Mouse (Mus musculus): ENCODE measurements around the gene Pth2. TPM values are rescaled to one million over a fixed set of nuclear protein-coding genes. Genes with fewer than 3 reads are reported as not detected.

Gene Pth2
- polyA plus RNA-seq, 1 experiment from 2014 or later, result not detected

- 79% methylated on average over 7 of the region's 7 CpGs for WGBS (ENCODE audit: insufficient replicate concordance)
- H3K9me3 ChIP-seq (replicated peaks; ENCODE audit: control insufficient read depth, low read length), result no peaks in the 10 kb centered on the region
- no peak overlapping the region for H3K9ac ChIP-seq (ENCODE audit: low read depth, low read length)
- ATAC-seq (replicated peaks; ENCODE audit: insufficient number of reproducible peaks, low FRiP score, low TSS enrichment), result no peak
- no peaks in the 10 kb centered on the region for H3K36me3 ChIP-seq (ENCODE audit: control insufficient read depth, insufficient read depth, low read length)
- H3K27me3 ChIP-seq (ENCODE audit: control insufficient read depth, insufficient read depth, low read length), result peaks cover 36% of the 10 kb centered on the region
- no peak overlapping the region for H3K4me3 ChIP-seq (ENCODE audit: low read depth, low read length)
- no peak overlapping the region for H3K4me2 ChIP-seq
- H3K4me1 ChIP-seq (ENCODE audit: control insufficient read depth, insufficient read depth, low read length), result peaks cover 13% of the 10 kb centered on the region
- no peak overlapping the region for H3K27ac ChIP-seq (ENCODE audit: low read depth, low read length)
Measured at GRCm38 (mm10) chr7:45192585-45193310, 12.0 kb downstream of the Pth2 start.

DNA sequence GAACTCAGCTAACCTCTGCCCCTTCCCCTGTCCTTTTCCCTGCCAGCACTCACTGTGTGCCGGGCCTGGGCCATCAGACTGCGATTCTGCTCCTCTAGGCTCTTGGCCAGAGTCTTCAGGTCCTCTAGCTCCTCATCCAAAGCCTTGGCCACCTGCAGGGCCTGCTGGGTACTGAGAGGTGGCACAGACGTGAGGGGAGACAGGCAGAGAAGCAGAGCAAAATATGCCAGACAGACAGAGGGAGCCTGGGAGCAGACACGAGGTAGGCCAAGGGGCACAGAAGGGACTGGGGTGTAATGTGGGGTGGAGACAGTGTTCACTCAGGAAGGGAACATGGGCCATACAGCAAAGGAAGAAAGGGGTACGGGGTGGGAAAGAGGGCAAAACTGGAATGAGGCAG lies 12.6 kb downstream of the Pth2 start:
- ATAC-seq (replicated peaks; ENCODE audit: insufficient number of reproducible peaks, low FRiP score, low TSS enrichment), result no peak
- peaks cover 13% of the 10 kb centered on the region for H3K4me1 ChIP-seq (ENCODE audit: control insufficient read depth, insufficient read depth, low read length)
- WGBS (ENCODE audit: insufficient replicate concordance), result 62% methylated on average over 5 of the region's 5 CpGs

GRCm38 (mm10) chr7:45193871-45194785 lies 13.3 kb downstream of the Pth2 start:
- peaks cover 26% of the 10 kb centered on the region for H3K27me3 ChIP-seq (ENCODE audit: control insufficient read depth, insufficient read depth, low read length)

More for the DNA sequence above, 12.6 kb downstream of the Pth2 start:
- no peak overlapping the region for H3K4me3 ChIP-seq (ENCODE audit: low read depth, low read length)
- H3K9ac ChIP-seq (ENCODE audit: low read depth, low read length), result no peak overlapping the region
- H3K36me3 ChIP-seq (ENCODE audit: control insufficient read depth, insufficient read depth, low read length), result no peaks in the 10 kb centered on the region
- no peak overlapping the region for H3K27ac ChIP-seq (ENCODE audit: low read depth, low read length)
- no peaks in the 10 kb centered on the region for H3K9me3 ChIP-seq (replicated peaks; ENCODE audit: control insufficient read depth, low read length)
- peaks cover 34% of the 10 kb centered on the region for H3K27me3 ChIP-seq (ENCODE audit: control insufficient read depth, insufficient read depth, low read length)
- no peak overlapping the region for H3K4me2 ChIP-seq

DNA sequence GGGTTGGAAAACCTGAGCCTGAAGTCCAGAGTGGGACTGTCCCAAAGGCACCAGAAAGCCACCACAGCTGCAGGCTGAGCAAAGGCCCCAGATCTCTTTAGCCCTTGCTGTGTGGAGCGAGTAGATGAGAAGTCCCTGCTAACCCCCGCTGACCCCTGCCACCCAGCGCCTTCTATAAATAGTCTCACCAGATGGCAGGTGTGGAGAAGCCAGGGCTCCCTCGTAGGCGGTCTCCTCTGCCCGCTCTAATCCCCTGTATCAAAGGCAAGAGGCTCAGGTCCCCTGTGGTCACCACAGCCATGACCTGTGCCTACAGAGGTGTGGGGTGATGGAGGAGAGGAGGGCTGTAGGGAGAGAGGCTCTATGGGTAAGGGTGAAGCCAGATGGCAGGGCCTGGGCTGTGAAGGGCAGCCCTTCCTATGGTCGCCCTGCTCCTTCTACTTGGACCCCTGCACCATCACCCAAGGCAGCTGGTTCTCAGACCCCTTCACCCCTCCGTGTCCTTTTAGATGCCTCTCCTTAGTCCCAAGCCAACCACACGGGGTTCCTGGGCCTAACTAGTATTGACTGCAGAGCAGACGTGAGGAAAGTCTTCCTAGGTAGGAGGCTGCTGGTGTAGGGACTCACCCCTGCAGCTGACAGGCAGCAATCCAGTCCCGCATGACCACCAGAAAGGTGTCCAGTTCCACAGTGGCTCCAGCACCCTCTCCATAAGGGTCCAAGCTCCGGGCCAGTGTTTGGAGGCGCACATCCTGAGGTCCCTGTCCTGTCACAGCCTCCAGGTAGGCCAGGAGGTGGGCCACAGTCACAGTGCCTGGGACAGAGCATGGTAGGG lies 14.8 kb downstream of the Pth2 start:
- Histone ChIP-seq H3K4me1 (ENCODE audit: control insufficient read depth, insufficient read depth, low read length) (peaks cover 13% of the 10 kb centered on the region), H3K36me3 (ENCODE audit: control insufficient read depth, insufficient read depth, low read length) (no peaks in the 10 kb centered on the region), H3K4me2 (no peak overlapping the region), H3K4me3 (ENCODE audit: low read depth, low read length) (no peak overlapping the region), H3K9me3 (replicated peaks; ENCODE audit: control insufficient read depth, low read length) (no peaks in the 10 kb centered on the region), H3K27me3 (ENCODE audit: control insufficient read depth, insufficient read depth, low read length) (peaks cover 21% of the 10 kb centered on the region), H3K27ac (ENCODE audit: low read depth, low read length) (no peak overlapping the region), H3K9ac (ENCODE audit: low read depth, low read length) (no peak overlapping the region)
- no peak for ATAC-seq (replicated peaks; ENCODE audit: insufficient number of reproducible peaks, low FRiP score, low TSS enrichment)
- WGBS (ENCODE audit: insufficient replicate concordance), result 52% methylated on average over 13 of the region's 13 CpGs

More at GRCm38 (mm10) chr7:45193871-45194785, 13.3 kb downstream of the Pth2 start:
- H3K4me2 ChIP-seq, result no peak overlapping the region
- no peak for ATAC-seq (replicated peaks; ENCODE audit: insufficient number of reproducible peaks, low FRiP score, low TSS enrichment)
- H3K36me3 ChIP-seq (ENCODE audit: control insufficient read depth, insufficient read depth, low read length), result no peaks in the 10 kb centered on the region
- H3K27ac ChIP-seq (ENCODE audit: low read depth, low read length), result no peak overlapping the region
- no peaks in the 10 kb centered on the region for H3K9me3 ChIP-seq (replicated peaks; ENCODE audit: control insufficient read depth, low read length)
- no peak overlapping the region for H3K4me3 ChIP-seq (ENCODE audit: low read depth, low read length)
- 71% methylated on average over 17 of the region's 17 CpGs for WGBS (ENCODE audit: insufficient replicate concordance)
- H3K4me1 ChIP-seq (ENCODE audit: control insufficient read depth, insufficient read depth, low read length), result peaks cover 13% of the 10 kb centered on the region
- H3K9ac ChIP-seq (ENCODE audit: low read depth, low read length), result no peak overlapping the region

GRCm38 (mm10) chr7:45196176-45196535 lies 15.4 kb downstream of the Pth2 start:
- H3K4me1 ChIP-seq (ENCODE audit: control insufficient read depth, insufficient read depth, low read length), result peaks cover 13% of the 10 kb centered on the region
- H3K4me2 ChIP-seq, result no peak overlapping the region
- WGBS (ENCODE audit: insufficient replicate concordance), result 71% methylated on average over 4 of the region's 4 CpGs
- H3K4me3 ChIP-seq (ENCODE audit: low read depth, low read length), result no peak overlapping the region
- H3K36me3 ChIP-seq (ENCODE audit: control insufficient read depth, insufficient read depth, low read length), result no peaks in the 10 kb centered on the region
- no peak for ATAC-seq (replicated peaks; ENCODE audit: insufficient number of reproducible peaks, low FRiP score, low TSS enrichment)
- no peak overlapping the region for H3K9ac ChIP-seq (ENCODE audit: low read depth, low read length)
- no peak overlapping the region for H3K27ac ChIP-seq (ENCODE audit: low read depth, low read length)
- peaks cover 21% of the 10 kb centered on the region for H3K27me3 ChIP-seq (ENCODE audit: control insufficient read depth, insufficient read depth, low read length)
- no peaks in the 10 kb centered on the region for H3K9me3 ChIP-seq (replicated peaks; ENCODE audit: control insufficient read depth, low read length)

DNA sequence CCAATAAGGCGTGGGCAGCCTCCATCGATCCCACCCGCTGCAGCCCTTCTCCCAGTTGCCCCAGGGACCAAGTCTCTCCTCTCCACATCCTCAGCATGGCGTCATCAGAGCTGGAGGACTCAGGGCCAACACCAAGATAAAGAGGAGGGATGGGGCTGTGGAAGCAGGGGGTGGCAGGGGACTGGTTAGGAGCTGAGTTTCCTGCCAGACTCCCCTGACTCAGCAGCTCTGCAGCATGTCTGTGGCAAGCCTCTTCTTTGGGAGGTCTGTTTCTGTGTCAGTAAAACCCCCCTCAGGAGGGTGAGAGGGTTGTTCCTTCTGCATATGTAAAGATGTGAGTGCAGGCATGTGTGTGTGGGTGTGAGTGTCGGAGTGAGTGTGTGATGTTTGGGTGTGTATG lies 16.2 kb downstream of the Pth2 start:
- WGBS (ENCODE audit: insufficient replicate concordance), result 57% methylated on average over 5 of the region's 5 CpGs
- Histone ChIP-seq H3K27me3 (ENCODE audit: control insufficient read depth, insufficient read depth, low read length) (peaks cover 21% of the 10 kb centered on the region), H3K4me1 (ENCODE audit: control insufficient read depth, insufficient read depth, low read length) (peaks cover 8% of the 10 kb centered on the region), H3K9ac (ENCODE audit: low read depth, low read length) (no peak overlapping the region), H3K4me2 (no peak overlapping the region), H3K27ac (ENCODE audit: low read depth, low read length) (no peak overlapping the region), H3K9me3 (replicated peaks; ENCODE audit: control insufficient read depth, low read length) (no peaks in the 10 kb centered on the region), H3K36me3 (ENCODE audit: control insufficient read depth, insufficient read depth, low read length) (no peaks in the 10 kb centered on the region), H3K4me3 (ENCODE audit: low read depth, low read length) (no peak overlapping the region)
- no peak for ATAC-seq (replicated peaks; ENCODE audit: insufficient number of reproducible peaks, low FRiP score, low TSS enrichment)

GRCm38 (mm10) chr7:45198435-45198834 lies 17.6 kb downstream of the Pth2 start:
- Histone ChIP-seq H3K4me3 (ENCODE audit: low read depth, low read length) (no peak overlapping the region), H3K9ac (ENCODE audit: low read depth, low read length) (no peak overlapping the region), H3K4me2 (no peak overlapping the region), H3K27ac (ENCODE audit: low read depth, low read length) (no peak overlapping the region), H3K9me3 (replicated peaks; ENCODE audit: control insufficient read depth, low read length) (no peaks in the 10 kb centered on the region), H3K27me3 (ENCODE audit: control insufficient read depth, insufficient read depth, low read length) (peaks cover 14% of the 10 kb centered on the region), H3K36me3 (ENCODE audit: control insufficient read depth, insufficient read depth, low read length) (no peaks in the 10 kb centered on the region), H3K4me1 (ENCODE audit: control insufficient read depth, insufficient read depth, low read length) (peaks cover 12% of the 10 kb centered on the region)
- WGBS (ENCODE audit: insufficient replicate concordance), result 9% methylated on average over 5 of the region's 5 CpGs
- no peak for ATAC-seq (replicated peaks; ENCODE audit: insufficient number of reproducible peaks, low FRiP score, low TSS enrichment)

DNA sequence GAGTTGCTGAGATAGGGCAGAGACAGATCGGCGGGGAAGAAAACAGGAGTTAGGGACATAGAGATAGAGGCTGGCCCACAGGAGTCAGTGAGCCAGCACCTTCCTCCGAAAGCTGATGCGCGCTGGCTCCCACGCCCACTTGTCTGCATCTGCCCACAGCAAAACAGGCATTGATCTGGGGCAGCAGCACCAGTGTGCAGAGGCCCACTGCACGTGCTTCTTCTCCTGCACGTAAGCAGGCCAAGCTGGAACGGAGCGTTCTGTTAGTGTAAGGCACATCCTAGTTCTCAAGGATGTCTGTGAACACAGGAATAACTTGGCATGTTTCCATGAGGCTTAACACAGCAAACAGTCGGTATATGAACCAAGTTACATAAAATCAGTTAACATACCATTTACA lies 18.2 kb downstream of the Pth2 start:
- H3K4me2 ChIP-seq, result no peak overlapping the region
- H3K4me3 ChIP-seq (ENCODE audit: low read depth, low read length), result no peak overlapping the region
- no peak overlapping the region for H3K27ac ChIP-seq (ENCODE audit: low read depth, low read length)
- peaks cover 11% of the 10 kb centered on the region for H3K27me3 ChIP-seq (ENCODE audit: control insufficient read depth, insufficient read depth, low read length)
- no peaks in the 10 kb centered on the region for H3K36me3 ChIP-seq (ENCODE audit: control insufficient read depth, insufficient read depth, low read length)
- WGBS (ENCODE audit: insufficient replicate concordance), result 71% methylated on average over 11 of the region's 11 CpGs
- no peak for ATAC-seq (replicated peaks; ENCODE audit: insufficient number of reproducible peaks, low FRiP score, low TSS enrichment)
- no peak overlapping the region for H3K9ac ChIP-seq (ENCODE audit: low read depth, low read length)
- no peaks in the 10 kb centered on the region for H3K9me3 ChIP-seq (replicated peaks; ENCODE audit: control insufficient read depth, low read length)
- peaks cover 12% of the 10 kb centered on the region for H3K4me1 ChIP-seq (ENCODE audit: control insufficient read depth, insufficient read depth, low read length)
